Mouse (Mus musculus): ENCODE results near the gene Adh4. TPM values are rescaled to one million over a fixed set of nuclear protein-coding genes. Genes with fewer than 3 reads are reported as not detected.
"Not testable (repeated sequence)": the region's sequence is repeated elsewhere in the genome, so short reads cannot be mapped to it uniquely, and the experiment has no call there.

The Adh4 gene
- polyA plus RNA-seq, 1 experiment from 2014 or later = not detected

DNA sequence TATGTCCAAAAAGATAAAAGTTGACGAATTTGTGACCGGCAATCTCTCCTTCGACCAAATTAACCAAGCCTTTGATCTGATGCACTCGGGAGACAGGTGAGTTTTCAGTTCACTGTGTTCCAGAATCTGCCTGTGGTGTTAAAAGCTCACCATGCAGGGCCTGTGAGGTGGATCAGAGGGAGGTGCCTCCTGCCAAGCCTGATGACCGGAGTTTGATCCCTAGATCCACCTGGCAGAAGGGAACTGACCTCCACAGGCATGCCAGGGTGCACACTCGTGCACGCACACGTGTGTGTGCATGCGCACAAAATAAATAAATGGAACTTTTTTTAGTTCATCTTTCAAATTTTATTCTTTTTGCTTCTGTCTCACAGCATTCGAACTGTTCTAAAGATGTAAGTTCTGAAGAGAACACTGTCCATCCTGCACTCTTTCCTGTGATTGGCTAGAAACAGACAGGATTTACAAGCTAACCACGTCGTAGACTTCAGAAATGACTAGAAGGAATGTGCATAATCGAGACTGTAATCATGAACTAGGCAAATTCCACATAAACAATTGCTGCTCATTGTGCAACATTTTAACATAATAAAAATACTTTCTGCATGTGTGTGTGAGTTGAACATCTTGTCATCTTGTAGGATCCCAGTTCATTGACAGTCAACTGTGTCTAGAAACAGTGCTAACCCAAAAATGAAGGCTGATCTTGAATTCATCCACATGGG, 39.6 kb downstream of the Adh4 start:
- Histone ChIP-seq H3K9me3 (no peaks in the 10 kb centered on the region), H3K36me3 (peaks cover 89% of the 10 kb centered on the region), H3K27me3 (ENCODE audit: insufficient read depth, poor library complexity, severe bottlenecking) (no peaks in the 10 kb centered on the region), H3K4me3 (no peak overlapping the region), H3K27ac (no peak overlapping the region), H3K4me1 (no peaks in the 10 kb centered on the region)
- no peak for DNase-seq (ENCODE audit: low spot score)
- WGBS = 91% methylated on average over 13 of the region's 13 CpGs

DNA sequence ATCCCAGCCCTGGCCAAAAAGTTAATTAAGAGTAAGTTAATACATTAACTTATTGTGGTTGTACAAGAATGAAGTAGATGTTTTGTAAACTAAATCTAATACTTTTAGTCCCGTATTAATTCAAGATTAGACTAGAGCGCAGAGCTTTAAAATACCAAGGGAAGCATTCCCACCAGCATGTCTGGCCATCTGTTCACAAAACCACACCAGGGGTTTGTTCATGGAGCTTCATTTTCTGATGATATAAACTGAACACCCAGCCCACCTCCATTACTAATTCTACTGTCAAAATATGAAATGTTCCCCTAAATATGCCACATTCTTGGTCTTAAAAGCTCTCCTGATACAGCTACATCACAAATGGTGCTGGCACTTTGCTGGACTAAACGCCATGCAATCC, 43.2 kb downstream of the Adh4 start:
- no peak overlapping the region for H3K4me3 ChIP-seq
- DNase-seq (ENCODE audit: low spot score) = no peak
- WGBS = 92% methylated on average over 3 of the region's 3 CpGs
- no peak overlapping the region for H3K27ac ChIP-seq
- peaks cover 84% of the 10 kb centered on the region for H3K36me3 ChIP-seq
- H3K27me3 ChIP-seq (ENCODE audit: insufficient read depth, poor library complexity, severe bottlenecking) = no peaks in the 10 kb centered on the region
- no peaks in the 10 kb centered on the region for H3K9me3 ChIP-seq
- H3K4me1 ChIP-seq = no peaks in the 10 kb centered on the region

DNA sequence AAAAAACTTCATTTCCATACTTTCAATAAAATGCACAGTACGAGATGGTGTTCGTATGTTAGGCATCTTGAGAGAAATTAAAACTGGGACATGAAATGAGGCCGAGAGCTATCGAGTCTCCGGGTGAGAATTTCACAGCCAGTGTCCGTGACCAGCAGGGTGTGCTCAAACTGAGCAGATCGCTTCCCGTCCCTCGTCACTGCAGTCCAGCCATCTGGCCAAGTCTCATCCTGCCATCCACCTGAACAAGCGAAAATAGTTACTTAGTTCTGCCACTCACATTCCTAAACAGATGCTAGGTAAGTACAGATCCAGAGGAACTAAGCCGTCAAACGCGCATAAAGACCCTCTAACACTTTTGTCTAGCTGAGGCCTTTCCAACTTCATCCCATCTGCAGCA, 45.0 kb downstream of the Adh4 start:
- DNase-seq (ENCODE audit: low spot score) = no peak
- H3K27ac ChIP-seq = no peak overlapping the region
- H3K36me3 ChIP-seq = peaks cover 83% of the 10 kb centered on the region
- no peaks in the 10 kb centered on the region for H3K27me3 ChIP-seq (ENCODE audit: insufficient read depth, poor library complexity, severe bottlenecking)
- H3K4me1 ChIP-seq = no peaks in the 10 kb centered on the region
- WGBS = 89% methylated on average over 13 of the region's 13 CpGs
- H3K9me3 ChIP-seq = no peaks in the 10 kb centered on the region
- no peak overlapping the region for H3K4me3 ChIP-seq

DNA sequence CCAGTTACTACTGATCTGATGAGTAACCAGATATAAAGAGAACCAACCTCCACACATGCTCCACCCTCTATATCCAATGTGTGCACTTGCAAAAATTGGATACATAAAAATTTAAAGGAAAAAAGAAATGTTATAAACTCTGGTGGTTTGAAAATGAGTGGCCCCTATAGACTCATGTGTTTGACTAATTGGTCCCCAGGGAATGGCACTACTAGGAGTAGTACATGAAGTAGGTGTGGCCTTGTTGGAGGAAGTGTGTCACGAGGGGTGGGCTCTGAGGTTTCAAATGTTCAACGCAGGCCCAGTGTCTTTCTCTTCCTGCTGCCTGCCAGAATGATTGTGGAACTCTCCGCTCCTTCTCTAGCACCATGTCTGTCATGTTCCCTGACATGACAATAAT, 46.6 kb downstream of the Adh4 start:
- Histone ChIP-seq H3K27ac (no peak overlapping the region), H3K4me1 (no peaks in the 10 kb centered on the region), H3K4me3 (no peak overlapping the region), H3K27me3 (ENCODE audit: insufficient read depth, poor library complexity, severe bottlenecking) (no peaks in the 10 kb centered on the region), H3K36me3 (peaks cover 86% of the 10 kb centered on the region), H3K9me3 (no peaks in the 10 kb centered on the region)
- no peak for DNase-seq (ENCODE audit: low spot score)
- 82% methylated on average over 3 of the region's 3 CpGs for WGBS

DNA sequence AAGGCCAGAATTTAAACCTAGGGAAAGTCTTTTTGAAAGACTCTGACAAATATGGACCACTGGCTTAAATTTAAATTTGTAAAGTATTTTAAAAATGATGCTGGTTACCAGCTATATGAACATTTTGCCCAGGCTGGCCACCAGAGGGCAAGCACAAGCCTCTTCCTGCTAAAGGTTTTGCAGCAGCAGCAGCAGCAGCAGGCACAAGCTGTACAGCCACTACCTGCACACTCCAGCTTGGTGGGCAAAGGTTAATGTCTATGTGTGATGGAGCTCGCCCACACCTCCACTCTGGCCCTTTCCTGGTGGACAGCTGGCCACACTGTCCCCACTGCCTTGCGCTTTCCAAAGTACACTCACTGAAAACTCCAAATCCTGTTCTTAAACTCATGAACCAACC, 47.9 kb downstream of the Adh4 start:
- Histone ChIP-seq H3K4me1 (no peaks in the 10 kb centered on the region), H3K4me3 (no peak overlapping the region), H3K36me3 (peaks cover 87% of the 10 kb centered on the region), H3K27me3 (ENCODE audit: insufficient read depth, poor library complexity, severe bottlenecking) (no peaks in the 10 kb centered on the region), H3K27ac (no peak overlapping the region), H3K9me3 (no peaks in the 10 kb centered on the region)
- no peak for DNase-seq (ENCODE audit: low spot score)
- WGBS = 90% methylated on average over 2 of the region's 2 CpGs

DNA sequence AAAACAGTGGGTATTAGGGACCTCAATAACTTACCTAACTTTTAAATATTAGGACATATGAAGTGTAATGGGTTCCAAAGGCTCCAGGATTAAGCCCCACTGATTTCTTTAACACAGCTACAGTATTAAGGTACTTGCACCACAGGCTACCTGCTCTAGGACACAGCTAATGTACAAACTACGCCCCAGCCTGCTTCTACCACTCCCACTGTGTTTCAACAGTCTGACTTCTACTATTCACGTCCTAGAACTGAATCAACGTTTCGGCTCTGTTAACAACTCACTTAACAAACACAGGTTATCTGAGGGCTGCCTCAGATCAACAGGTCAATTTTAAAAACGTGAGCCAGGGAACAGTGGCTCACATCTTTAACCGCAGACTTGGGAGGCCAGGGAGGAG, 48.5 kb downstream of the Adh4 start:
- H3K27ac ChIP-seq = no peak overlapping the region
- no peaks in the 10 kb centered on the region for H3K9me3 ChIP-seq
- H3K27me3 ChIP-seq (ENCODE audit: insufficient read depth, poor library complexity, severe bottlenecking) = no peaks in the 10 kb centered on the region
- 83% methylated on average over 6 of the region's 6 CpGs for WGBS
- H3K4me1 ChIP-seq = no peaks in the 10 kb centered on the region
- peaks cover 87% of the 10 kb centered on the region for H3K36me3 ChIP-seq
- no peak overlapping the region for H3K4me3 ChIP-seq
- DNase-seq (ENCODE audit: low spot score) = no peak

DNA sequence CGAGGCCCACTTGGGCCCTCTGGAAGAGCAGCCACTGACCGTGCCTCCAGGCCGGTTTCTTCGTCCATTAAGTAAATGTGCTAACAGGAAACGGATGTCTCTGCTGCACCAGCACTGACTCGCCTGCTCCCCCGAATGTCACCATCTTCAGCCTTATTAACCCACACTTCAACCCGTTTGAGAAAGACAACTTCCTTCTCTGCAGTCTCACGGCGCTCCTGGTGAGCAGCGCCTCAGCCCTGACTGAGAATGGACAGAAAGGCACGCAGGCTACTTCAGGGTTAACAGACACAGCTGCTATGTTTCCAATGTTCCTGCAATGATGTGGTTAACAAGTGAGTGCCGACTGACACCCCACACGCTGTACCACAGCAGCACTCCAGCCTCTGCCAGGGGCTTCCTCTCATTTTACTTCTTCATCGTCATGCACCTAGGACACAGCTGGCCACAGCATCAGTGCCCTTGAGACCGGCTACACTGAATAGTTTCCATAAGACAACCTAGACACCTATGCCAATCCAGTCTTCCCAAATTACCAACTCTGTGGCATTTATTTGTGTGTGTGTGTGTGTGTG, 49.4 kb downstream of the Adh4 start:
- no peak overlapping the region for H3K27ac ChIP-seq
- peaks cover 87% of the 10 kb centered on the region for H3K36me3 ChIP-seq

DNA sequence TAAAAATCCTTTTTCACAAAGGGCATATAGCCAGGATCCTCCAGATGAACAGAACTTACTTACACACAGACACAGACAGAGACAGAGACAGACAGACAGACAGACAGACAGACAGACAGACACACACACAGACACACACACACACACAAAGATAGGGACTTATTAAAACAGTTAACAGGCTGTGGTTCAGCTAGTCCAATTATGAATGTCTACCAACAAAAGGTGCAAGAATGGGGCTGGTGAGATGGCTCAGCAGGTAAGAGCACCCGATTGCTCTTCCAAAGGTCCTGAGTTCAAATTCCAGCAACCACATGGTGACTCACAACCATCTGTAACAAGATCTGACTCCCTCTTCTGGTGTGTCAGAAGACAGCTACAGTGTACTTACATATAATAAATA, 51.4 kb downstream of the Adh4 start:
- not testable (repeated sequence) for H3K27ac ChIP-seq; DNase-seq (ENCODE audit: low spot score); H3K4me1 ChIP-seq; H3K27me3 ChIP-seq (ENCODE audit: insufficient read depth, poor library complexity, severe bottlenecking); H3K9me3 ChIP-seq; H3K4me3 ChIP-seq
- 86% methylated on average over 1 of the region's 1 CpGs for WGBS
- peaks cover 85% of the 10 kb centered on the region for H3K36me3 ChIP-seq

More for the DNA sequence above, 49.4 kb downstream of the Adh4 start:
- H3K9me3 ChIP-seq = no peaks in the 10 kb centered on the region
- no peak for DNase-seq (ENCODE audit: low spot score)
- no peaks in the 10 kb centered on the region for H3K27me3 ChIP-seq (ENCODE audit: insufficient read depth, poor library complexity, severe bottlenecking)
- no peak overlapping the region for H3K4me3 ChIP-seq
- no peaks in the 10 kb centered on the region for H3K4me1 ChIP-seq
- 78% methylated on average over 16 of the region's 16 CpGs for WGBS

DNA sequence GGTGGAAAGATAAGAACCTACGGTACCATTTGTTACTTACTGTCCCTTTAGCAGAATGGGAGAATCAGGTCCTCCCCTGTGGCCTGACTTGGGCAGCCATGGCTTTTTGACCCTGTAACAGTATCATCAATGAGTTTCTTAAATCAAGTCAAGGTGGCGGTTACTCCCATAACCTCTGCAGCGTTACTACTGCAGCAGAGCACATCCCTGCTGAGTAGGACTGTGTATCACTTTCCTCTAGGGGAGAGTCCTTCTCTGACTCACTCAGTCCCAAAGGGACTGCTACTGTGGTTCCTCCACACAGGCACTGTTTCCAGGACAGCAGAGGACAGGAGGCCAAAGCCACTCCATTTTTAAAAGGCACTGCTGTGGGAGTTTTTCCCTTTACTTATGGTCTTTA, 55.8 kb downstream of the Adh4 start:
- Histone ChIP-seq H3K9me3 (no peaks in the 10 kb centered on the region), H3K27me3 (ENCODE audit: insufficient read depth, poor library complexity, severe bottlenecking) (no peaks in the 10 kb centered on the region), H3K4me3 (no peak overlapping the region), H3K27ac (no peak overlapping the region), H3K36me3 (peaks cover 71% of the 10 kb centered on the region), H3K4me1 (no peaks in the 10 kb centered on the region)
- whole genome bisulfite sequencing = 81% methylated on average over 3 of the region's 3 CpGs
- no peak for DNase-seq (ENCODE audit: low spot score)

DNA sequence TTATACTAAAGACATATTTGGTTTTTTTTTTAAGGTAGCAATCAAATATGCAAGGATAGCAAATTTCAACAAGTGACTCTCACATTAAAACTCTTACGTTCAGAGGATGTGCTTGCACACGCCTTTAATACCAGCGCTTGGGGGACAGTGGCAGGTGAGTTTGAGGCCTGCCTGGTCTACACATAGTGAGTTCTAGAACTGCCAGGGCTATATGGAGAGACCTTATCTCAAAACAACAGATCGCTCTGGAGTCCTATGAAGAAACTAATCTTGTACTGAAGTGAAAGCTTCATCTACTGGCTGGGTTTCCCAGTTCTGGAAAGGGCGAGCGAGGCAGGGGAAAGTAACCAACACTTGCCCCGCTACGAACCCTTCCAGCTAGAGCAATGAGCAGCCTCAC, 64.2 kb downstream of the Adh4 start:
- Histone ChIP-seq H3K27ac (no peak overlapping the region), H3K4me3 (no peak overlapping the region), H3K36me3 (peaks cover 44% of the 10 kb centered on the region), H3K9me3 (no peaks in the 10 kb centered on the region), H3K27me3 (ENCODE audit: insufficient read depth, poor library complexity, severe bottlenecking) (no peaks in the 10 kb centered on the region), H3K4me1 (no peaks in the 10 kb centered on the region; the same call in 1 of the 2 replicates)
- no peak for DNase-seq (ENCODE audit: low spot score)
- 88% methylated on average over 8 of the region's 8 CpGs for WGBS

Other genes with a start within 250 kb of the Adh4 start
- gene 4930579F01Rik, start 221.6 kb upstream of the Adh4 start, polyA plus RNA-seq (2016; fragmentation: Nextera tagmentation; extraction: Ambion mirVana) = not detected in 2 replicates
- 0.19 TPM in 1 of 2 replicates, not detected in the other for gene Adh7, start 197.7 kb upstream of the Adh4 start, polyA plus RNA-seq (2016; fragmentation: Nextera tagmentation; extraction: Ambion mirVana)
- 0.99 and 1.0 TPM in 2 replicates for gene Adh1, start 154.5 kb upstream of the Adh4 start, polyA plus RNA-seq (2016; fragmentation: Nextera tagmentation; extraction: Ambion mirVana)
- 0.17 TPM in 1 of 2 replicates, not detected in the other for gene Adh6a, start 102.2 kb upstream of the Adh4 start, polyA plus RNA-seq (2016; fragmentation: Nextera tagmentation; extraction: Ambion mirVana)
- gene Adh6b, start 73.7 kb upstream of the Adh4 start, polyA plus RNA-seq (2016; fragmentation: Nextera tagmentation; extraction: Ambion mirVana) = 1.7 and 2.9 TPM in 2 replicates
- gene Adh5, start 27.6 kb downstream of the Adh4 start, polyA plus RNA-seq (2016; fragmentation: Nextera tagmentation; extraction: Ambion mirVana) = 177 and 216 TPM in 2 replicates
- gene Metap1, start 74.0 kb downstream of the Adh4 start, polyA plus RNA-seq (2016; fragmentation: Nextera tagmentation; extraction: Ambion mirVana) = 47.1 and 48.8 TPM in 2 replicates
- gene Eif4e, start 110.7 kb downstream of the Adh4 start, polyA plus RNA-seq (2016; fragmentation: Nextera tagmentation; extraction: Ambion mirVana) = 368 and 419 TPM in 2 replicates